Mouse (Mus musculus) ES-E14 (cell line): Measurements from ENCODE around the gene Rbm4b.

Experiments used
- CHD2 ChIP-seq: IDR thresholded peaks from 2 replicates; pipeline ENCODE4 v1.6.1; 2014; ENCODE audit warnings: mild to moderate bottlenecking, low read depth, low read length, inconsistent platforms
- HCFC1 ChIP-seq: IDR thresholded peaks from 2 replicates; pipeline ENCODE4 v1.6.1; 2012; ENCODE audit warnings: low read length, inconsistent platforms, borderline replicate concordance; ENCODE audit not compliant: insufficient read depth
- MAFK ChIP-seq: IDR thresholded peaks from 2 replicates; pipeline ENCODE4 v1.6.1; 2014; ENCODE audit warnings: mild to moderate bottlenecking, low read depth, low read length, inconsistent platforms; ENCODE audit not compliant: insufficient read depth
- ZC3H11A ChIP-seq: IDR thresholded peaks from 2 replicates; pipeline ENCODE4 v1.6.1; 2012; ENCODE audit warnings: low read depth, mild to moderate bottlenecking, inconsistent platforms, low read length, borderline replicate concordance
- ZNF384 ChIP-seq: IDR thresholded peaks from 2 replicates; pipeline ENCODE4 v1.6.1; 2012; ENCODE audit warnings: low read depth, low read length, inconsistent platforms

DNA sequence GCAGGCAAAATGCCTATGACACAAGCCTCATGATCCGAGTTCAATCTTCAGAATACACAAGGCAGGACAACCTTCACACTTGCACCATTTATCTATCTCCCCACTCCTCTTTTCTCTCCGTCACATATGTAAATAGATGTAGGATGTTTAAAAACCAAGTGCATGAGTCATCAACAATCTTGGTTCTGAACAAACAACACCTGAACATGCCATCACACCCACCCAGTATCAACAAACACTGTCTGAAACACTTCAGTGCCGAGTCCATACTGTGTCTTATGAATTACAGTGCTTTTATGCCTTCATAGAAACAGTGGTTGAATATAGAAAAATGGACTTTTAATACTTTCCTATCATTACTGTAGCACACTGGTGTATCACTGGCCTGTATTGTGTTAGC lies 16.5 kb downstream of the Rbm4b start:
- TF ChIP-seq HCFC1 (no peak), CHD2 (no peak), ZC3H11A (no peak), ZNF384 (no peak), MAFK (no peak)
